Mouse (Mus musculus): ENCODE results near the gene Herpud1.

Gene Herpud1

GRCm38 (mm10) chr8:94408443-94409080 lies 22.3 kb downstream of the Herpud1 start:
- DNase-seq: no peak

- DNase-seq: no peak
Observed at GRCm38 (mm10) chr8:94409523-94409922, 23.3 kb downstream of the Herpud1 start.

GRCm38 (mm10) chr8:94412518-94412917 lies 26.3 kb downstream of the Herpud1 start:
- DNase-seq: no peak

GRCm38 (mm10) chr8:94413509-94413908 lies 27.3 kb downstream of the Herpud1 start:
- no peak for DNase-seq

- DNase-seq: no peak
Observed at GRCm38 (mm10) chr8:94415218-94415617, 29.0 kb downstream of the Herpud1 start.

- DNase-seq: no peak
Observed at GRCm38 (mm10) chr8:94418017-94418416, 31.8 kb downstream of the Herpud1 start.

- no peak for DNase-seq
Observed at GRCm38 (mm10) chr8:94422270-94422669, 36.0 kb downstream of the Herpud1 start.

GRCm38 (mm10) chr8:94427953-94428352 lies 41.7 kb downstream of the Herpud1 start:
- DNase-seq: no peak

GRCm38 (mm10) chr8:94428420-94428819 lies 42.2 kb downstream of the Herpud1 start:
- DNase-seq: no peak

- DNase-seq: no peak
Observed at GRCm38 (mm10) chr8:94429376-94429775, 43.1 kb downstream of the Herpud1 start.

- DNase-seq: no peak
Observed at GRCm38 (mm10) chr8:94432212-94432611, 46.0 kb downstream of the Herpud1 start.

- peak; percentile 79 to 87 for DNase-seq
Observed at GRCm38 (mm10) chr8:94433981-94434466, 47.8 kb downstream of the Herpud1 start, which contains the start of gene Nlrc5. TSS of gene Nlrc5 (plus strand) at chr8:94434356.

- DNase-seq: no peak
Observed at GRCm38 (mm10) chr8:94434958-94435357, 48.7 kb downstream of the Herpud1 start.

- DNase-seq: no peak
Observed at GRCm38 (mm10) chr8:94435397-94436111, 49.3 kb downstream of the Herpud1 start.

GRCm38 (mm10) chr8:94436112-94436572 lies 49.9 kb downstream of the Herpud1 start:
- DNase-seq: no peak

- DNase-seq: no peak
Observed at GRCm38 (mm10) chr8:94436900-94437299, 50.7 kb downstream of the Herpud1 start.

- no peak for DNase-seq
Observed at GRCm38 (mm10) chr8:94438659-94439058, 52.4 kb downstream of the Herpud1 start.

- no peak for DNase-seq
Observed at GRCm38 (mm10) chr8:94439691-94440090, 53.5 kb downstream of the Herpud1 start.

- no peak for DNase-seq
Observed at GRCm38 (mm10) chr8:94440389-94440788, 54.2 kb downstream of the Herpud1 start.

- DNase-seq: no peak
Observed at GRCm38 (mm10) chr8:94441686-94442085, 55.4 kb downstream of the Herpud1 start.

- DNase-seq: no peak
Observed at GRCm38 (mm10) chr8:94443153-94443552, 56.9 kb downstream of the Herpud1 start.

- DNase-seq: no peak
Observed at GRCm38 (mm10) chr8:94444480-94444879, 58.2 kb downstream of the Herpud1 start.
